ENCODE assay signal across 14 mouse cellular contexts in genomic region chr6:56917578-56918368, GRCm38 (mm10). TPM values are rescaled to one million over a fixed set of nuclear protein-coding genes. Genes with fewer than 3 reads are reported as not detected.
DNase-seq lines count a peak whose midpoint lies in the region; ATAC-seq and TF ChIP-seq lines count a peak whose summit lies in the region.
"Had no signal": no experiment of that assay in that cellular context is flagged by ENCODE, and none has a peak within 500 bp of the region (broad histone marks: within the 10 kb centered on the region; RNA-seq: fewer than 3 reads in every experiment).

No protein-coding gene starts in this region.

- H3K27me3 ChIP-seq in spleen, adult 2 months (ENCODE audit: control insufficient read depth, insufficient read depth, low read length): no peaks in the 10 kb centered on the region
- no peaks in the 10 kb centered on the region for H3K27me3 ChIP-seq in liver, embryonic 14.5 days (ENCODE audit: control insufficient read depth, insufficient read depth, low read length)

- H3K4me3 ChIP-seq in spleen, adult 2 months (ENCODE audit: extremely low read depth, insufficient read depth, insufficient read length): no peak overlapping the region
- H3K4me3 ChIP-seq in liver, embryonic 14.5 days (ENCODE audit: insufficient read depth in 1 of 2, low read depth in 2 of 2, low read length in 2 of 2): peak overlapping the region; percentile 42 to 92

- no peaks in the 10 kb centered on the region; the same call in 1 of the 2 replicates for H3K9me3 ChIP-seq in liver, embryonic 14.5 days (ENCODE audit: control insufficient read depth, low read length)

- intact Hi-C loops in heart, postnatal 36 days (cut with DNase I): no loop called here

- peak overlapping the region; percentile 78 for H3K9ac ChIP-seq in liver, embryonic 14.5 days (replicated peaks)

- peaks cover 10% of the 10 kb centered on the region; the same call in 1 of the 2 replicates for H3K4me1 ChIP-seq in spleen, adult 2 months (ENCODE audit: control insufficient read depth, insufficient read depth, insufficient read length)
- peaks cover 86 to 87% of the 10 kb centered on the region in 2 experiments for H3K4me1 ChIP-seq in liver, embryonic 14.5 days (replicated peaks; ENCODE audit: control insufficient read depth in 2 of 2, insufficient read depth in 2 of 2, low read length in 1 of 2)

- peak; percentile 77 for ATAC-seq in liver, embryonic 14.5 days (ENCODE audit: insufficient read depth)
- ATAC-seq: hindbrain, embryonic 16.5 days had no signal

- 54% methylated on average over 12 of the region's 12 CpGs for WGBS in spleen, adult 2 months
- 22% methylated on average over 12 of the region's 12 CpGs for WGBS in liver, embryonic 14.5 days (ENCODE audit: insufficient replicate concordance)

- no peak for TF ChIP-seq POLR2A in spleen, adult 2 months (IDR thresholded peaks at IDR 0.05; ENCODE audit: low read depth, low read length)

- peak; percentile 89 for DNase-seq in heart, adult 11 months
- DNase-seq in heart, postnatal 36 days: no peak
- DNase-seq in spleen, adult 2 months (ENCODE audit: low read depth in 1 of 2, low spot score in 2 of 2): no peak
- DNase-seq in spleen, postnatal 14 days (ENCODE audit: low spot score in 2 of 2): no peak
- DNase-seq in liver, embryonic 14.5 days (ENCODE audit: low read depth in 3 of 3, low spot score in 3 of 3): peak; percentile 74 to 82 (median 80)
- DNase-seq in thymus, postnatal 36 days: peak; percentile 24 to 41
- DNase-seq in layer of hippocampus, adult 8-10 months (ENCODE audit: low spot score in 2 of 2): no peak
- DNase-seq in frontal cortex, postnatal 36 days (ENCODE audit: low spot score in 2 of 2): no peak
- DNase-seq: midbrain, embryonic 14.5 days; retina, postnatal 1 day had no signal

- TF ChIP-seq EP300 in liver, embryonic 14.5 days (IDR thresholded peaks at IDR 0.05; ENCODE audit: low read depth): peak; percentile 82

- no peaks in the 10 kb centered on the region for H3K36me3 ChIP-seq in spleen, adult 2 months (ENCODE audit: control insufficient read depth, insufficient read depth, low read length)
- H3K36me3 ChIP-seq in liver, embryonic 14.5 days (replicated peaks; ENCODE audit: control insufficient read depth, insufficient read depth, low read depth): peaks cover 11% of the 10 kb centered on the region

- H3K27ac ChIP-seq in spleen, adult 2 months (ENCODE audit: insufficient read depth, low read length): peak overlapping the region; percentile 30; the same call in 1 of the 2 replicates
- H3K27ac ChIP-seq in liver, embryonic 14.5 days: peak overlapping the region; percentile 99

- TF ChIP-seq CTCF in spleen, adult 2 months (IDR thresholded peaks at IDR 0.05; ENCODE audit: extremely low read depth, insufficient read depth, insufficient read length, insufficient replicate concordance): no peak
- no peak for TF ChIP-seq CTCF in liver, embryonic 14.5 days (IDR thresholded peaks at IDR 0.05; ENCODE audit: low read depth)

- H3K4me2 ChIP-seq in liver, embryonic 14.5 days (ENCODE audit: low read depth): peak overlapping the region; percentile 89

RNA-seq across cellular contexts. Expression of gene Nt5c3, which starts 6.0 kb away (rescaled TPM):
- total RNA-seq in heart, postnatal 36 days (2021): 10 to 100 TPM; 74.2 to 94.4 TPM
- 7.8 and 10.4 TPM in 2 replicates for polyA plus RNA-seq in spleen, adult 2 months (2012; rRNA removed)
- 55.6 and 84.0 TPM in 2 replicates for polyA plus RNA-seq in liver, embryonic 14.5 days (2012; rRNA removed)
- polyA plus RNA-seq in liver, embryonic 14.5 days (2014; fragmentation: Nextera tagmentation; extraction: Ambion mirVana): 255 and 257 TPM in 2 replicates
- 10 to 100 TPM; 35.6 to 39.9 (median 37.9) TPM for total RNA-seq in layer of hippocampus, adult 8-10 months (2022)

RNA-seq across cellular contexts. Expression of gene Vmn1r4, which starts 6.0 kb away (rescaled TPM):
- total RNA-seq in heart, postnatal 36 days (2021): not detected
- 0.05 TPM in 1 of 2 replicates, not detected in the other for polyA plus RNA-seq in spleen, adult 2 months (2012; rRNA removed)
- 0.10 and 0.13 TPM in 2 replicates for polyA plus RNA-seq in liver, embryonic 14.5 days (2012; rRNA removed)
- 0.11 and 0.28 TPM in 2 replicates for polyA plus RNA-seq in liver, embryonic 14.5 days (2014; fragmentation: Nextera tagmentation; extraction: Ambion mirVana)
- under 1 TPM in 3 of 4 experiments, not detected in 1; 0.25 to 0.80 (median 0.43) TPM for total RNA-seq in layer of hippocampus, adult 8-10 months (2022)

RNA-seq across cellular contexts. Expression of gene Vmn1r5, which starts 52.3 kb away (rescaled TPM):
- total RNA-seq in heart, postnatal 36 days (2021): not detected
- not detected in 2 replicates for polyA plus RNA-seq in spleen, adult 2 months (2012; rRNA removed)
- not detected in 2 replicates for polyA plus RNA-seq in liver, embryonic 14.5 days (2012; rRNA removed)
- polyA plus RNA-seq in liver, embryonic 14.5 days (2014; fragmentation: Nextera tagmentation; extraction: Ambion mirVana): not detected in 2 replicates
- total RNA-seq in layer of hippocampus, adult 8-10 months (2022): not detected
- total RNA-seq: left cerebral cortex, adult 18-20 months had no signal
- polyA plus RNA-seq: C2C12; cortical plate, adult 2 months; hindbrain, embryonic 16.5 days; midbrain, embryonic 14.5 days had no signal

Comparison
In these comparisons a context has a peak if more than half of its experiments do, and no peak if none do; other contexts are left out.
1. DNase-seq: peak in heart, adult 11 months (single experiment), liver, embryonic 14.5 days (3 of 3) and thymus, postnatal 36 days (2 of 2); none in heart, postnatal 36 days (0 of 2), spleen, adult 2 months (0 of 2), spleen, postnatal 14 days (0 of 2), layer of hippocampus, adult 8-10 months (0 of 2) and frontal cortex, postnatal 36 days (0 of 2).